Mouse (Mus musculus): ENCODE measurements around the gene Fam169b. TPM values are rescaled to one million over a fixed set of nuclear protein-coding genes. Genes with fewer than 3 reads are reported as not detected.
"Not testable (repeated sequence)": the region's sequence is repeated elsewhere in the genome, so short reads cannot be mapped to it uniquely, and the experiment has no call there.

Gene Fam169b
- polyA plus RNA-seq, 1 experiment from 2014 or later, result 0.42 TPM

DNA sequence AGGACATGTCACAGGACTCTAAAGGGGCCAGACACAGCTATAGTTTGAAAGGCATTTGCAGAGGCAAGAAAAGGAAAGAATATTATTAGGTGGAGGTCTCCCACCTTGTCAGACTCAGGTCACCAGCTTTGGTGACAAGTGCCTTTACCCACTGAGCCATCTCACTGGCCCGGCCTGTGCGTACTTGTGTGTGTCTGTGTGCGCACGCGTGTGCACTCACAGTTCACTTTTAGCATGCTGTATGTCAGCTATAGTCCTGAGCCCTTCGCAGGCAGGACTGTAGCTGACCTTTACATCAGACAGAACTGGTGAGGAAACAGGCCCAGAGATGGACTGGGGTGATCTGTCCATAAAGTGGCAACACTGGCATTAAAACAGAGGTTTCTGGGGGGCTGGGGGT lies 4.7 kb downstream of the Fam169b start:
- peaks cover 7% of the 10 kb centered on the region for H3K4me1 ChIP-seq (ENCODE audit: control insufficient read depth, insufficient read depth, low read length)
- no peak overlapping the region for H3K27ac ChIP-seq (ENCODE audit: low read depth, low read length)
- H3K36me3 ChIP-seq (ENCODE audit: control insufficient read depth, insufficient read depth, low read length), result no peaks in the 10 kb centered on the region
- H3K4me3 ChIP-seq (ENCODE audit: low read depth, low read length), result no peak overlapping the region
- DNase-seq (ENCODE audit: low spot score) (no peak), ATAC-seq (ENCODE audit: insufficient read depth, low FRiP score, low TSS enrichment) (no peak)
- no peak overlapping the region for H3K4me2 ChIP-seq (ENCODE audit: low read depth)
- H3K9ac ChIP-seq (ENCODE audit: low read length), result no peak overlapping the region
- 95% methylated on average over 6 of the region's 6 CpGs for WGBS
- H3K9me3 ChIP-seq (ENCODE audit: control insufficient read depth, low read length), result no peaks in the 10 kb centered on the region
- H3K27me3 ChIP-seq (ENCODE audit: control insufficient read depth, insufficient read depth, low read length), result peaks cover 6% of the 10 kb centered on the region; the same call in 1 of the 2 replicates

DNA sequence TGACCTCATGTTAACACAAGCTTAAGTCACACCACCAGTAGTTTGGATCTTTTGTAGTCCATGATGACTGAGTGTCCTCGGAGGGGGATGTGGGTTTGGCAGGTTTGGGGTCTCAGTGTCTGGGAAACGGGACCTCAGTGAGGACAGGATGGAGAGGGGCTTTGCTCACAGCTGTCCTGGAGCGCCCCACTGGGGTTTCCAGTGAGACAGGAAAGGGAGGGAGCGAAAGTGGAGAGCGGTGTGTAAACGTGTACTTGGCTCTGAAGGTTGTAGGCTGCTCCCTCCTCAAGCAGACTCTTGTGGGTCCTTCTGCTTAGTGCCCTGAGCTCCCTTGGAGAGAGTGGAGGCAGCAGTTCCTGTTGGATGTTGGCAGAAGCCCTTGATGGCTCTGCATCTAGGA lies 5.3 kb downstream of the Fam169b start:
- Histone ChIP-seq H3K36me3 (ENCODE audit: control insufficient read depth, insufficient read depth, low read length) (no peaks in the 10 kb centered on the region), H3K4me2 (ENCODE audit: low read depth) (no peak overlapping the region), H3K9ac (ENCODE audit: low read length) (no peak overlapping the region), H3K4me3 (ENCODE audit: low read depth, low read length) (no peak overlapping the region), H3K27me3 (ENCODE audit: control insufficient read depth, insufficient read depth, low read length) (peaks cover 6% of the 10 kb centered on the region; the same call in 1 of the 2 replicates), H3K9me3 (ENCODE audit: control insufficient read depth, low read length) (no peaks in the 10 kb centered on the region), H3K27ac (ENCODE audit: low read depth, low read length) (no peak overlapping the region), H3K4me1 (ENCODE audit: control insufficient read depth, insufficient read depth, low read length) (peaks cover 7% of the 10 kb centered on the region)
- 75% methylated on average over 6 of the region's 6 CpGs for WGBS
- no peak for ATAC-seq (ENCODE audit: insufficient read depth, low FRiP score, low TSS enrichment)
- no peak for DNase-seq (ENCODE audit: low spot score)

DNA sequence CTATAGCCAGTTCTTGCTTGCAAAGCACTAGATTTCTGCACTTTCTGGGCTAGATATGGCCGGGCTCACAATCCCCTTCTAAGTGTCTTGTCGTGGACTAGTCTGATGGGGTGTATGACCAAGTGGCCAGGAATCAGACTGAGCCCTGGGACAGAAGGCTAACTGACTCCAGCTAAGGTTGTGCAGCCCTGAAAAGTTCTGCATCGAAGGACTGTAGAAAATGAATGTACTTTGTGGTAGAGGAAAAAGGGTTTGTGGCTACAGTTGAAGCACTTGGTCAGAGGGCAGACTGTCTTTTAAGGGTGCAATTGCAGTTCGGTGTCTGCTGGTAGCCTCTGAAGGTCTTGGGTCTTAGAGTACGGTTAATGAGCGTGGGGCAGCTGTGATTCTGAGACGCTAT lies 5.8 kb downstream of the Fam169b start:
- Histone ChIP-seq H3K27ac (ENCODE audit: low read depth, low read length) (no peak overlapping the region), H3K27me3 (ENCODE audit: control insufficient read depth, insufficient read depth, low read length) (peaks cover 6% of the 10 kb centered on the region; the same call in 1 of the 2 replicates), H3K9ac (ENCODE audit: low read length) (no peak overlapping the region), H3K4me3 (ENCODE audit: low read depth, low read length) (no peak overlapping the region), H3K36me3 (ENCODE audit: control insufficient read depth, insufficient read depth, low read length) (no peaks in the 10 kb centered on the region), H3K4me1 (ENCODE audit: control insufficient read depth, insufficient read depth, low read length) (peaks cover 7% of the 10 kb centered on the region), H3K9me3 (ENCODE audit: control insufficient read depth, low read length) (no peaks in the 10 kb centered on the region), H3K4me2 (ENCODE audit: low read depth) (no peak overlapping the region)
- no peak for ATAC-seq (ENCODE audit: insufficient read depth, low FRiP score, low TSS enrichment)
- 90% methylated on average over 7 of the region's 7 CpGs for WGBS
- no peak for DNase-seq (ENCODE audit: low spot score)

DNA sequence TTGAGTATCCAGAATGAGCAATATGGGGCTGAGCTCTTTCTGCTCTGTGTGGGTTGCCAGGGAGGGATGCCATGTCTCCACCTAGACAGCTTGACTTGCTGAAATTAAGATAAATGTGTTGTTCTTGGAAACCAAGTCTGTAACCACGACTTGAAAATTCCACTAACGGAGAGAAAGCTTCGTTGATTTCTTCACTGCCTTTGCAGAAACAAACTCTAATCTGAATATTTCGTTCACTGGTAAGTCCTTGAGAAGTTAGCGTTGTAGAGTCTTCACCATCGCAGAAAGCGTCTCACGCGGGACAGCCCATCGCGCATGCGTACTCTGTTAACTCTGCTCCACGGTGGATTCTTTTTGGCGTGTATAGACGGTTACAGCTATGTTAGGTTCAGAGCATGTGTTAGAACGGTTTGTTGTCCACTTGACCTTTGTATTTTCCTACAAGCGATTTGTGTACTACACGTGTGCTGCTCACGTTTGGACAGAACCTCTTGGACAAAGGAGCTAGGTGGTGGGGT lies 6.8 kb downstream of the Fam169b start:
- Histone ChIP-seq H3K9me3 (ENCODE audit: control insufficient read depth, low read length) (no peaks in the 10 kb centered on the region), H3K4me1 (ENCODE audit: control insufficient read depth, insufficient read depth, low read length) (peaks cover 7% of the 10 kb centered on the region), H3K27me3 (ENCODE audit: control insufficient read depth, insufficient read depth, low read length) (peaks cover 6% of the 10 kb centered on the region; the same call in 1 of the 2 replicates), H3K27ac (ENCODE audit: low read depth, low read length) (no peak overlapping the region), H3K4me3 (ENCODE audit: low read depth, low read length) (no peak overlapping the region), H3K9ac (ENCODE audit: low read length) (no peak overlapping the region), H3K36me3 (ENCODE audit: control insufficient read depth, insufficient read depth, low read length) (no peaks in the 10 kb centered on the region), H3K4me2 (ENCODE audit: low read depth) (no peak overlapping the region)
- 93% methylated on average over 19 of the region's 19 CpGs for WGBS
- DNase-seq (ENCODE audit: low spot score), result no peak
- no peak for ATAC-seq (ENCODE audit: insufficient read depth, low FRiP score, low TSS enrichment)

DNA sequence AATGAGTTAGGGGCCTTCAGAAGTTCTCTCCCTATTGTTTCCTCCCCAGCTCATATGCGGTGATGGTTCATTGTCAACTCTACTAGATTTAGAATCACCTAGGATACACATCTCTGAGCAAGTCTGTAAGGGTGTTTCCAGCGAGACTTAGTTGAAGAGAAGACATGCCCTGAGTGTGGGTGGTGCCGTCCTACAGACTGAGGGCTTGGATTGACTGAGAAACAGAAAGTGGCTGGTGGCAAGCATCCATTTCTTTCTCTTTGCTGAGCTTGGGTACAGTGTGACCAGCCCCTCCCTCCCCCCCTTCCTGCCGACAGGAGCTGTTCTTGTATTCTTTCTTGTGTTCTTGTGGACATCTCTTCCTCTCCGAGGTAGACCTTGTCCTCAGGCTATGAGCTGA lies 7.7 kb downstream of the Fam169b start:
- ATAC-seq (ENCODE audit: insufficient read depth, low FRiP score, low TSS enrichment) (no peak), DNase-seq (ENCODE audit: low spot score) (no peak)
- H3K4me1 ChIP-seq (ENCODE audit: control insufficient read depth, insufficient read depth, low read length), result 0 out of 2 replicates have a peak, but pooled peaks cover 2% of the 10 kb centered on the region
- peaks cover 2% of the 10 kb centered on the region; the same call in 1 of the 2 replicates for H3K27me3 ChIP-seq (ENCODE audit: control insufficient read depth, insufficient read depth, low read length)
- no peak overlapping the region for H3K4me3 ChIP-seq (ENCODE audit: low read depth, low read length)
- H3K36me3 ChIP-seq (ENCODE audit: control insufficient read depth, insufficient read depth, low read length), result no peaks in the 10 kb centered on the region
- H3K4me2 ChIP-seq (ENCODE audit: low read depth), result no peak overlapping the region
- no peak overlapping the region for H3K9ac ChIP-seq (ENCODE audit: low read length)
- H3K27ac ChIP-seq (ENCODE audit: low read depth, low read length), result no peak overlapping the region
- no peaks in the 10 kb centered on the region for H3K9me3 ChIP-seq (ENCODE audit: control insufficient read depth, low read length)
- 84% methylated on average over 5 of the region's 5 CpGs for WGBS

- Histone ChIP-seq H3K4me2 (ENCODE audit: low read depth) (no peak overlapping the region), H3K36me3 (ENCODE audit: control insufficient read depth, insufficient read depth, low read length) (no peaks in the 10 kb centered on the region), H3K9ac (ENCODE audit: low read length) (no peak overlapping the region), H3K9me3 (ENCODE audit: control insufficient read depth, low read length) (no peaks in the 10 kb centered on the region), H3K4me1 (ENCODE audit: control insufficient read depth, insufficient read depth, low read length) (0 out of 2 replicates have a peak, but pooled peaks cover 2% of the 10 kb centered on the region), H3K4me3 (ENCODE audit: low read depth, low read length) (no peak overlapping the region), H3K27me3 (ENCODE audit: control insufficient read depth, insufficient read depth, low read length) (no peaks in the 10 kb centered on the region), H3K27ac (ENCODE audit: low read depth, low read length) (no peak overlapping the region)
- ATAC-seq (ENCODE audit: insufficient read depth, low FRiP score, low TSS enrichment) (no peak), DNase-seq (ENCODE audit: low spot score) (no peak)
- 82% methylated on average over 22 of the region's 22 CpGs for WGBS
Measured at GRCm38 (mm10) chr7:68282304-68283132, 8.9 kb downstream of the Fam169b start.

GRCm38 (mm10) chr7:68283133-68283520 lies 9.5 kb downstream of the Fam169b start:
- not testable (repeated sequence) for H3K27ac ChIP-seq (ENCODE audit: low read depth, low read length); H3K4me1 ChIP-seq (ENCODE audit: control insufficient read depth, insufficient read depth, low read length); DNase-seq (ENCODE audit: low spot score); ATAC-seq (ENCODE audit: insufficient read depth, low FRiP score, low TSS enrichment); H3K4me3 ChIP-seq (ENCODE audit: low read depth, low read length); H3K9ac ChIP-seq (ENCODE audit: low read length); H3K4me2 ChIP-seq (ENCODE audit: low read depth); H3K9me3 ChIP-seq (ENCODE audit: control insufficient read depth, low read length); H3K36me3 ChIP-seq (ENCODE audit: control insufficient read depth, insufficient read depth, low read length); H3K27me3 ChIP-seq (ENCODE audit: control insufficient read depth, insufficient read depth, low read length)
- WGBS, result 85% methylated on average over 4 of the region's 4 CpGs

GRCm38 (mm10) chr7:68283776-68284175 lies 10.1 kb downstream of the Fam169b start:
- DNase-seq (ENCODE audit: low spot score), result no peak
- H3K9me3 ChIP-seq (ENCODE audit: control insufficient read depth, low read length), result no peaks in the 10 kb centered on the region
- no peaks in the 10 kb centered on the region for H3K27me3 ChIP-seq (ENCODE audit: control insufficient read depth, insufficient read depth, low read length)
- H3K9ac ChIP-seq (ENCODE audit: low read length), result no peak overlapping the region
- H3K4me2 ChIP-seq (ENCODE audit: low read depth), result no peak overlapping the region
- no peaks in the 10 kb centered on the region for H3K4me1 ChIP-seq (ENCODE audit: control insufficient read depth, insufficient read depth, low read length)
- 66% methylated on average over 7 of the region's 7 CpGs for WGBS
- ATAC-seq (ENCODE audit: insufficient read depth, low FRiP score, low TSS enrichment), result no peak
- no peaks in the 10 kb centered on the region for H3K36me3 ChIP-seq (ENCODE audit: control insufficient read depth, insufficient read depth, low read length)
- H3K27ac ChIP-seq (ENCODE audit: low read depth, low read length), result no peak overlapping the region
- no peak overlapping the region for H3K4me3 ChIP-seq (ENCODE audit: low read depth, low read length)

GRCm38 (mm10) chr7:68285851-68286298 lies 12.2 kb downstream of the Fam169b start:
- DNase-seq (ENCODE audit: low spot score), result no peak
- ATAC-seq (ENCODE audit: insufficient read depth, low FRiP score, low TSS enrichment), result no peak
- WGBS, result 69% methylated on average over 8 of the region's 8 CpGs

More at GRCm38 (mm10) chr7:68285851-68286298, 12.2 kb downstream of the Fam169b start:
- Histone ChIP-seq H3K36me3 (ENCODE audit: control insufficient read depth, insufficient read depth, low read length) (no peaks in the 10 kb centered on the region), H3K4me2 (ENCODE audit: low read depth) (no peak overlapping the region), H3K27me3 (ENCODE audit: control insufficient read depth, insufficient read depth, low read length) (no peaks in the 10 kb centered on the region), H3K9ac (ENCODE audit: low read length) (no peak overlapping the region), H3K9me3 (ENCODE audit: control insufficient read depth, low read length) (no peaks in the 10 kb centered on the region), H3K4me1 (ENCODE audit: control insufficient read depth, insufficient read depth, low read length) (no peaks in the 10 kb centered on the region), H3K27ac (ENCODE audit: low read depth, low read length) (no peak overlapping the region), H3K4me3 (ENCODE audit: low read depth, low read length) (no peak overlapping the region)

All from neural tube, embryonic 11.5 days (tissue).